Mouse (Mus musculus) cerebellum, adult 2 months (tissue): Measurements from ENCODE around the gene Herpud1. TPM values are rescaled to one million over a fixed set of nuclear protein-coding genes. Genes with fewer than 3 reads are reported as not detected.

Experiments
- DNase-seq, 2 experiments: peaks; one replicate each; pipeline ENCODE4 v3.0.0; 2021
- H3K27ac ChIP-seq: fragments of 200-500 bp; 2 replicates; pipeline ENCODE4 v1.5.1; 2012; ENCODE audit warnings: low read length, control low read depth, inconsistent platforms; ENCODE audit not compliant: insufficient read depth
- H3K27me3 ChIP-seq: fragments of 200-500 bp; 2 replicates; pipeline ENCODE4 v1.6.1; 2012; ENCODE audit warnings: inconsistent platforms, mild to moderate bottlenecking, low read length, moderate library complexity; ENCODE audit not compliant: control insufficient read depth, insufficient read depth
- H3K4me1 ChIP-seq: fragments of 200-500 bp; 2 replicates; pipeline ENCODE4 v1.6.1; 2011; ENCODE audit warnings: low read length; ENCODE audit not compliant: control insufficient read depth, insufficient read depth
- H3K4me3 ChIP-seq: fragments of 200-500 bp; replicated peaks from 2 replicates; pipeline ENCODE3; 2011; ENCODE audit warnings: mild to moderate bottlenecking, low read depth, low read length, control low read depth; ENCODE audit not compliant: insufficient read depth
- CTCF ChIP-seq: fragments of 200-500 bp; IDR thresholded peaks from 2 replicates; pipeline ENCODE4 v1.5.1; 2011; ENCODE audit warnings: low read depth, mild to moderate bottlenecking, control low read depth, low read length, moderate library complexity, borderline replicate concordance; ENCODE audit not compliant: insufficient read depth
- POLR2A ChIP-seq: fragments of 200-500 bp; IDR thresholded peaks from 2 replicates; pipeline ENCODE4 v1.6.1; 2011; ENCODE audit warnings: low read length, control low read depth, borderline replicate concordance; ENCODE audit not compliant: insufficient read depth
- WGBS: fragments of 180-500 bp; shearing (Covaris S2); methylation state at CpG from one replicate; pipeline ENCODE4 v1.1.7; 2018; 5-methylcytosine and 5-hydroxymethylcytosine counted together
- polyA plus RNA-seq: library from polyadenylated mRNA; depleted of rRNA; stranded (reverse); fragments of >200 nt; gene quantifications from 2 replicates; pipeline ENCODE4 v1.2.3, GENCODE M21; 2012; rRNA removed

Gene Herpud1
- 119 and 125 TPM in 2 replicates for polyA plus RNA-seq

DNA sequence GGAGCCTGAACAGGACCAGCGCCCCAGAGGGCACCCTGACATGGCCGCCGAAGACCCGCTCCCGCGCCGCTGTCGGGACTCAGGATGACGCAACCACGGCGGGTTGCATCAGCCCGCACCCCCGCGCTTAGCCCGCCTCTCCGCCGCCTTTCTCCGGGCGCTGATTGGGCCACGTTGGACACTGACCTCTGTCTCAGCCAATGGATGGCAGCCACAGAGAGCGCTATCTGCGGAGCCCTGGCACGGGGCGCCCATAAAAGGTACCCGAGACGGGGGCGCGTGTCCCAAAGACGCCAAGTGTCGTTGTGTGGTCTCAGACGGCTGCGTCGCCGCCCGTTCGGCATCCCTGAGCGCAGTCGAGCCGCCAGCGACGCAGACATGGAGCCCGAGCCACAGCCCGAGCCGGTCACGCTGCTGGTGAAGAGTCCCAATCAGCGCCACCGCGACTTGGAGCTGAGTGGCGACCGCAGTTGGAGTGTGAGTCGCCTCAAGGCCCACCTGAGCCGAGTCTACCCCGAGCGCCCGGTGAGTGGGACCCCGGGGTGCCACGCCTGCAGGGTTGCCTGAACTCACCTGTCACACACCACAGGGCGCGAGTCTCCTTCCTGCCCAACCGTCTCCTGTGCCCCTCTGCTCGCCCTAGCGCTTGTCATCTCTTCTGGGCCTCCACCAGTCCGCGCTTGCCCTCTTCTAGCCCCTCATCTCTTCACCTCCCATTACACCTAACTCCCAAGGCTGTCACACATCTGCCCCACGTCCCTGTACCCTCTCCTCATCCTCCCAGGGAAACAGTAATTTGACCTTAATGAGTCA, at the start of gene Herpud1:
Herpud1 (plus strand) TSS at position 225 of the 813 bp plus-strand sequence.
- no peak for TF ChIP-seq CTCF
- peak; percentile 96 for TF ChIP-seq POLR2A
- H3K4me1 ChIP-seq: peaks cover 2% of the 10 kb centered on the region; the same call in 1 of the 2 replicates
- DNase-seq: peak; percentile 99
- H3K27me3 ChIP-seq: no peaks in the 10 kb centered on the region
- WGBS: under 1% methylated on average over 65 of the region's 65 CpGs
- peak within 1 kb of the TSS; percentile 92 for H3K4me3 ChIP-seq
- H3K27ac ChIP-seq: peak within 1 kb of the TSS; percentile 96

DNA sequence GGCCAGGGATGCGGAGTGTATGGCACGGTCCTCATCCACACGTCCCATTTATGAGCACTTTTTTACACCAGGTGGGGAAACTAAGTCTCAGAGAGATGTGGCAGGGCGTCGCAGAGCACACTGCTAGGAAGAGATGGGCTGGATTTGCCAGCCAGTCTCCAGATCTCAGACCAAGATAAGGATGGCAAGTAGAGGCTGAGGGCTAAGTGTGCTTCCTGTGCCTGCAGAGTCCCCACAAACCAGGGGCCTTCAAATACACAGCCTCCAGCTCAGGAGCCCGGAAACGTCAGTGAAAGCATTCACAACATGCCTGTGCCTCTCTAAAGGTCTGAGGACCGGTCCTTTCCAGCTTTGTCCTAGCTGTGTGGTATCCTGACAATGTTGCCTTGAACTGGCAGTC, 48.7 kb upstream of the Herpud1 start:
- no peak overlapping the region for H3K4me3 ChIP-seq
- TF ChIP-seq POLR2A: no peak
- no peak for TF ChIP-seq CTCF
- WGBS: 85% methylated on average over 8 of the region's 8 CpGs

DNA sequence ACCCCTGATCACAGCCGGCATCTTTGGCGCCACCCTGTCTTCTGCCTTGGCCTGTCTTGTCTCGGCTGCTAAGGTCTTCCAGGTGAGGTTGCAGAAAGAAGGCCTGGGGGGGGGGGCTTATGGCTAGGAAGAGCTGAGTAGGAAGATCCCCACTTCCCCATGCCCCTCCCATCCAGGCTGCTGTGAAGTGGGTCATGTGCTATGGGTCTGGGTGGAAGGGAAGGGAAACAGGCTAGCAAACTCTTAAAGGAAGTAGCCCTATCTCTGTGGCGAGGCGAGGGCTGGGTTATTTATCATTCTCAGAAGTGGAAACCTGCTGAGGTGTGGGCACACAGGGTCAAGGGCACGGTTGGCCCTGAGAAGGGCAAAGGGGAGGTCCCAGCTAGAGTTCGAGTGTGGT, 45.4 kb upstream of the Herpud1 start:
- H3K27me3 ChIP-seq: no peaks in the 10 kb centered on the region
- H3K4me1 ChIP-seq: no peaks in the 10 kb centered on the region
- no peak for DNase-seq
- H3K27ac ChIP-seq: no peak overlapping the region
- no peak for TF ChIP-seq CTCF
- no peak for TF ChIP-seq POLR2A
- H3K4me3 ChIP-seq: no peak overlapping the region
- 85% methylated on average over 7 of the region's 7 CpGs for WGBS

More for the DNA sequence above, 48.7 kb upstream of the Herpud1 start:
- no peaks in the 10 kb centered on the region for H3K4me1 ChIP-seq
- H3K27ac ChIP-seq: no peak overlapping the region
- no peaks in the 10 kb centered on the region for H3K27me3 ChIP-seq
- DNase-seq: no peak

DNA sequence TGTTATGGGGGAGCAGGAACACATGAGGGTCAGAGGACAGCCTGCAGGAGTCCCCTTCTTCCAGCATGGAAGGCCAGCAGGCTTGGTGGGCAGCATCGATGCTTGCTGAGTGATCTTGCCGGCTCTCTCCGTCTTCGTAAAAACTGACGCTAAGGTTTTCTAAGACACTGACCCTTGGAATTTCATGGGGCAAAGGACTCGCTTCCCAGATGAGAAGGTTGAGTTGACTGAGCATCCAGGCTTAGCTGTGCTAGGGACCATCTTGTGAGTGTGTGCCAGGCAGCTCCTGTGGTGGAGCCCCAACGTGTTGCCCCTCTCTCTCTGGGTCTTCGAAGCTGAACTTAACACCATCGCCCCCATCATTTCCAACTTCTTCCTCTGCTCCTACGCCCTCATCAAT, 43.5 kb upstream of the Herpud1 start:
- TF ChIP-seq CTCF (no peak), POLR2A (no peak)
- Histone ChIP-seq H3K4me3 (no peak overlapping the region), H3K27ac (no peak overlapping the region), H3K27me3 (no peaks in the 10 kb centered on the region), H3K4me1 (no peaks in the 10 kb centered on the region)
- 89% methylated on average over 10 of the region's 10 CpGs for WGBS
- no peak for DNase-seq

DNA sequence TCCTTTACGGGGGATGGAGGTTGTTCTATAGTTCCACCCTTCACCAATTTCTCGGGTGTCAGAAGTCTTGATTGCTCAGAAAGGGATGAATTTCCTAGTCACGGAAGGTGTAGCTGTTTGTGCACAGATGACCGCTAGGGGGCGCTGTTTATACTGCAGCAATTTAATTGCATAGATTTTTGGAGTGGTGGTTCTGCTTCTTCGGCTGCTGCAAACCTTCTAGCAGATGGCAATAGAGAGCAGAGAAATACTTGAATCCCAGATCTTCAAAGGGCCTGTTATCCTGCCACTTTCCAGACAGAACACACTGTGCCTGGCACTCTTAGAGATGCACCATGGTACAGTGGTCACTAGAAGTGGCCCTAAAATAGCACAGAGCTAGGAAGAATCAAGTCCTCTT, 42.9 kb upstream of the Herpud1 start:
- 9% methylated on average over 6 of the region's 6 CpGs for WGBS
- DNase-seq: peak; percentile 67 to 70
- Histone ChIP-seq H3K4me3 (no peak overlapping the region), H3K4me1 (no peaks in the 10 kb centered on the region), H3K27me3 (no peaks in the 10 kb centered on the region), H3K27ac (no peak overlapping the region)
- TF ChIP-seq POLR2A (no peak), CTCF (peak; percentile 65; the same call in 1 of the 2 replicates)

DNA sequence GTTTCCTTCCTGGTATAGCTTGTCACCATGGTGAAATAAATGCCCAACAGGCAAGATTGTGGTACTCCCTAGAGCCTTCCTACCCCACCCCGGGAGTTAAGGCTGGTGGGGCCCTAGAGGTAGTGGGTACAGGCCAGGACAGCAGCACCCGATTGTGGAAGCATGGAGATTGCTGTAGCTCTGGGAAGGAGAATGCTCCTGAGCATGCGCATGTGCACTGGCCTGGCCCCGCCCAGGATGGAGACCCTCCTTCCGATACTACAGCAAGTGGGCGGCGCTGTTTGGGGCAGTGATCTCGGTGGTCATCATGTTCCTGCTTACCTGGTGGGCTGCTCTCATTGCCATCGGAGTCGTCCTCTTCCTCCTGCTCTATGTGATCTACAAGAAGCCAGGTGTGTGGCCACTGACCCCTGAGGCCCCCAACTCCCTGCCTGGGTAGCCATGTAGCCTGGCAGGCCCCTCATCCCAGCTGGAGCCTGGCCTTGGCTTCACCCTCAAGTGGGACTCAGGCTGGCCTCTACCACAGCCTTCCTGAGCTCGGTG, 42.4 kb upstream of the Herpud1 start:
- Histone ChIP-seq H3K4me3 (no peak overlapping the region), H3K27ac (no peak overlapping the region), H3K27me3 (no peaks in the 10 kb centered on the region), H3K4me1 (no peaks in the 10 kb centered on the region)
- DNase-seq: no peak
- 86% methylated on average over 11 of the region's 11 CpGs for WGBS
- no peak for TF ChIP-seq CTCF
- TF ChIP-seq POLR2A: no peak

GRCm38 (mm10) chr8:94345657-94346056, 40.6 kb upstream of the Herpud1 start:
- Histone ChIP-seq H3K27ac (no peak overlapping the region), H3K27me3 (no peaks in the 10 kb centered on the region), H3K4me1 (no peaks in the 10 kb centered on the region), H3K4me3 (no peak overlapping the region)
- TF ChIP-seq POLR2A (no peak), CTCF (no peak)
- WGBS: 90% methylated on average over 4 of the region's 4 CpGs
- DNase-seq: no peak

GRCm38 (mm10) chr8:94346264-94346663, 40.0 kb upstream of the Herpud1 start:
- no peaks in the 10 kb centered on the region for H3K27me3 ChIP-seq
- WGBS: 79% methylated on average over 13 of the region's 13 CpGs

More at GRCm38 (mm10) chr8:94346264-94346663, 40.0 kb upstream of the Herpud1 start:
- no peak for TF ChIP-seq POLR2A
- no peak for TF ChIP-seq CTCF
- no peak overlapping the region for H3K27ac ChIP-seq
- no peak overlapping the region for H3K4me3 ChIP-seq
- no peaks in the 10 kb centered on the region for H3K4me1 ChIP-seq
- no peak for DNase-seq
